Mouse (Mus musculus) liver, embryonic 16.5 days (tissue): Measurements from ENCODE around the gene Herc3. TPM values are rescaled to one million over a fixed set of nuclear protein-coding genes. Genes with fewer than 3 reads are reported as not detected.
"Not testable (repeated sequence)": the region's sequence is repeated elsewhere in the genome, so short reads cannot be mapped to it uniquely, and the experiment has no call there.

Experiments
- ATAC-seq: fragments of 200-750 bp; cut with Nextera tagmentation; 2 replicates; pipeline ENCODE4 v1.8.0; 2017; ENCODE audit warnings: low read depth, mild to moderate bottlenecking, moderate number of reproducible peaks, moderate library complexity
- H3K27ac ChIP-seq: fragments of 300-500 bp; sonication (generic); 2 replicates; pipeline ENCODE4 v1.5.1; 2014; ENCODE audit warnings: mild to moderate bottlenecking, low read length
- H3K27me3 ChIP-seq: fragments of 300-500 bp; sonication (generic); 2 replicates; pipeline ENCODE4 v1.6.1; 2014; ENCODE audit warnings: low read depth, low read length, mixed read lengths; ENCODE audit not compliant: control insufficient read depth, insufficient read depth
- H3K36me3 ChIP-seq: fragments of 300-500 bp; sonication (generic); 2 replicates; pipeline ENCODE4 v1.6.1; 2014; ENCODE audit warnings: mild to moderate bottlenecking; ENCODE audit not compliant: control insufficient read depth, insufficient read depth
- H3K4me1 ChIP-seq: fragments of 300-500 bp; sonication (generic); 2 replicates; pipeline ENCODE4 v1.6.1; 2014; ENCODE audit warnings: low read depth, low read length, mixed read lengths; ENCODE audit not compliant: control insufficient read depth
- H3K4me2 ChIP-seq: fragments of 300-500 bp; sonication (generic); 2 replicates; pipeline ENCODE4 v1.6.1; 2014; ENCODE audit warnings: low read depth, low read length, mixed read lengths
- H3K4me3 ChIP-seq: fragments of 300-500 bp; sonication (generic); 2 replicates; pipeline ENCODE4 v1.5.1; 2014; ENCODE audit warnings: low read depth, mild to moderate bottlenecking, low read length
- H3K9ac ChIP-seq: fragments of 300-500 bp; sonication (generic); 2 replicates; pipeline ENCODE4 v1.6.1; 2014; ENCODE audit warnings: low read depth, low read length
- H3K9me3 ChIP-seq: fragments of 300-500 bp; sonication (generic); replicated peaks from 2 replicates; pipeline ENCODE4 v1.6.1; 2016; ENCODE audit warnings: low read length; ENCODE audit not compliant: control insufficient read depth
- WGBS: fragments of 180-500 bp; shearing (Covaris S2); extraction: QIAGEN DNeasy Blood & Tissue Kit; methylation state at CpG from one replicate; pipeline ENCODE4 v1.1.7; 2014; ENCODE audit not compliant: insufficient replicate concordance; 5-methylcytosine and 5-hydroxymethylcytosine counted together
- polyA plus RNA-seq: library from polyadenylated mRNA; unstranded; fragments of >200 nt; fragmentation: Nextera tagmentation; extraction: Ambion mirVana; gene quantifications from 2 replicates; pipeline ENCODE4 v1.2.1, GENCODE M21; 2015

The Herc3 gene
- polyA plus RNA-seq, 1 experiment from 2014 or later: 3.7 TPM

GRCm38 (mm10) chr6:58847836-58848235 lies 16.6 kb downstream of the Herc3 start:
- no peaks in the 10 kb centered on the region for H3K27me3 ChIP-seq
- H3K9ac ChIP-seq: no peak overlapping the region
- H3K4me1 ChIP-seq: no peaks in the 10 kb centered on the region
- H3K36me3 ChIP-seq: no peaks in the 10 kb centered on the region
- H3K4me2 ChIP-seq: no peak overlapping the region
- no peak for ATAC-seq
- H3K27ac ChIP-seq: no peak overlapping the region
- WGBS: 78% methylated on average over 5 of the region's 5 CpGs
- no peaks in the 10 kb centered on the region for H3K9me3 ChIP-seq
- H3K4me3 ChIP-seq: no peak overlapping the region

- no peak for ATAC-seq
- H3K27ac ChIP-seq: no peak overlapping the region
- no peak overlapping the region for H3K4me2 ChIP-seq
- H3K27me3 ChIP-seq: no peaks in the 10 kb centered on the region
- H3K9me3 ChIP-seq: no peaks in the 10 kb centered on the region
- H3K36me3 ChIP-seq: no peaks in the 10 kb centered on the region
- WGBS: 65% methylated on average over 5 of the region's 5 CpGs
- no peaks in the 10 kb centered on the region for H3K4me1 ChIP-seq
- no peak overlapping the region for H3K4me3 ChIP-seq
- no peak overlapping the region for H3K9ac ChIP-seq
Measured at GRCm38 (mm10) chr6:58849356-58849755, 18.1 kb downstream of the Herc3 start.

- no peaks in the 10 kb centered on the region for H3K27me3 ChIP-seq
- no peaks in the 10 kb centered on the region for H3K36me3 ChIP-seq
- H3K4me2 ChIP-seq: no peak overlapping the region
- no peaks in the 10 kb centered on the region for H3K4me1 ChIP-seq
- ATAC-seq: no peak
- H3K27ac ChIP-seq: no peak overlapping the region
- no peaks in the 10 kb centered on the region for H3K9me3 ChIP-seq
- no peak overlapping the region for H3K9ac ChIP-seq
- no peak overlapping the region for H3K4me3 ChIP-seq
- 69% methylated on average over 10 of the region's 10 CpGs for WGBS
Measured at GRCm38 (mm10) chr6:58855676-58856367, 24.6 kb downstream of the Herc3 start.

GRCm38 (mm10) chr6:58856494-58856893 lies 25.2 kb downstream of the Herc3 start:
- Histone ChIP-seq H3K27me3 (no peaks in the 10 kb centered on the region), H3K4me2 (no peak overlapping the region), H3K9ac (no peak overlapping the region), H3K27ac (no peak overlapping the region), H3K4me1 (no peaks in the 10 kb centered on the region), H3K4me3 (no peak overlapping the region), H3K9me3 (no peaks in the 10 kb centered on the region), H3K36me3 (no peaks in the 10 kb centered on the region)
- WGBS: 60% methylated on average over 2 of the region's 2 CpGs
- ATAC-seq: no peak

GRCm38 (mm10) chr6:58859517-58859916 lies 28.3 kb downstream of the Herc3 start:
- Histone ChIP-seq H3K9ac (no peak overlapping the region), H3K4me3 (no peak overlapping the region), H3K4me1 (no peaks in the 10 kb centered on the region), H3K4me2 (no peak overlapping the region), H3K27ac (no peak overlapping the region), H3K9me3 (no peaks in the 10 kb centered on the region), H3K27me3 (no peaks in the 10 kb centered on the region), H3K36me3 (no peaks in the 10 kb centered on the region)
- no peak for ATAC-seq
- 80% methylated on average over 4 of the region's 4 CpGs for WGBS

GRCm38 (mm10) chr6:58862446-58862993 lies 31.3 kb downstream of the Herc3 start:
- Histone ChIP-seq H3K9ac (no peak overlapping the region), H3K27me3 (no peaks in the 10 kb centered on the region), H3K9me3 (no peaks in the 10 kb centered on the region), H3K36me3 (no peaks in the 10 kb centered on the region), H3K4me2 (no peak overlapping the region), H3K4me1 (no peaks in the 10 kb centered on the region), H3K27ac (no peak overlapping the region), H3K4me3 (no peak overlapping the region)
- WGBS: 74% methylated on average over 9 of the region's 9 CpGs
- no peak for ATAC-seq

GRCm38 (mm10) chr6:58863631-58864235 lies 32.5 kb downstream of the Herc3 start:
- Histone ChIP-seq H3K4me3 (no peak overlapping the region), H3K4me1 (no peaks in the 10 kb centered on the region), H3K36me3 (no peaks in the 10 kb centered on the region), H3K27ac (no peak overlapping the region), H3K9ac (no peak overlapping the region), H3K9me3 (no peaks in the 10 kb centered on the region), H3K4me2 (no peak overlapping the region), H3K27me3 (no peaks in the 10 kb centered on the region)
- ATAC-seq: no peak
- WGBS: 69% methylated on average over 4 of the region's 4 CpGs

GRCm38 (mm10) chr6:58867858-58868257 lies 36.6 kb downstream of the Herc3 start:
- 69% methylated on average over 6 of the region's 6 CpGs for WGBS

GRCm38 (mm10) chr6:58879572-58879971 lies 48.3 kb downstream of the Herc3 start:
- no peak overlapping the region for H3K9ac ChIP-seq
- 44% methylated on average over 4 of the region's 4 CpGs for WGBS
- no peaks in the 10 kb centered on the region for H3K9me3 ChIP-seq
- H3K4me1 ChIP-seq: no peaks in the 10 kb centered on the region
- no peak overlapping the region for H3K4me3 ChIP-seq
- no peak overlapping the region for H3K27ac ChIP-seq
- H3K36me3 ChIP-seq: no peaks in the 10 kb centered on the region
- no peak overlapping the region for H3K4me2 ChIP-seq
- H3K27me3 ChIP-seq: no peaks in the 10 kb centered on the region
- no peak for ATAC-seq

More at GRCm38 (mm10) chr6:58867858-58868257, 36.6 kb downstream of the Herc3 start:
- H3K4me2 ChIP-seq, ATAC-seq, H3K4me1 ChIP-seq, H3K27me3 ChIP-seq, H3K9me3 ChIP-seq, H3K4me3 ChIP-seq, H3K9ac ChIP-seq, H3K27ac ChIP-seq, H3K36me3 ChIP-seq: not testable (repeated sequence)
